Mouse (Mus musculus) gastrocnemius, postnatal 4 days (tissue): ENCODE measurements around the gene Pax3. TPM values are rescaled to one million over a fixed set of nuclear protein-coding genes. Genes with fewer than 3 reads are reported as not detected.

Experiments
- DNase-seq, 2 experiments: peaks; one replicate each; pipeline ENCODE4 v3.0.0; 2021 to 2022; ENCODE audit warnings: low spot score in 2 of 2, mixed read lengths in 2 of 2
- long read RNA-seq, 2 experiments: library from polyadenylated mRNA; stranded (forward); transcript quantifications; one replicate each; pipeline ENCODE4 v2.0.0; 2021
- total RNA-seq, 2 experiments: library from RNA; stranded (reverse); gene quantifications; 2 replicates each; pipeline ENCODE4 v1.2.3; 2021

The Pax3 gene
- under 1 TPM in 1 of 2 experiments, not detected in 1; 0.13 TPM for total RNA-seq
- long read RNA-seq, experiment 1 = 0 reads
- long read RNA-seq, experiment 2 = 0 reads

DNA sequence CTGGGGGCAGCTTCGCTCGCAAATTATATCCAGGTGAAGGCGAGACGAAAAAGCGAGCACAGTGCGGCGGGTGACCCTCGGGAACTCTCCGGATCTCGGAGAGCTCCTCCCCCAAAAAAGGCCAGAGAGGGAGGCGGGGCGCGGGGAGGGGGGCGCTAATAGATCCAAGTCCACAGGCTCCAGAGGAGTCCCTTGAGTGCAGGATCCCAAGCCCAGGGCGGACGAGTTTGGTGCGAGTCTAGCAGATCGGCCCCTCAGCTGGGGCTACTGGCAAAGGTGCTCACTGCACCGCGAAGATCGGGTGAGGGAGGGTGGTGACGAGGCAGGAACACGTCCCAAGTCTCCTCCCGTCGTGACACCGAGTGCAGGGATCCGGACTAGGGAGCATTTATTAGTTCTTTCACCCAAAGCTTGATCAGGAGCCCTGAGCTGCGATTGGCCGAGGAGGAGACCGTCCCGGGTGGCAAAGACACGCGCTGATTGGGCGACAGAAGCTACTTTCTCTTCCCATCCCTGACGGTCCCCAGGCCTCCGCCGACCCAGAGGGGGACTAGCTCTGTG is at the start of gene Pax3:
Gene Pax3 (minus strand): TSS at position 384 of the 561 bp plus-strand sequence.
- no peak for DNase-seq

DNA sequence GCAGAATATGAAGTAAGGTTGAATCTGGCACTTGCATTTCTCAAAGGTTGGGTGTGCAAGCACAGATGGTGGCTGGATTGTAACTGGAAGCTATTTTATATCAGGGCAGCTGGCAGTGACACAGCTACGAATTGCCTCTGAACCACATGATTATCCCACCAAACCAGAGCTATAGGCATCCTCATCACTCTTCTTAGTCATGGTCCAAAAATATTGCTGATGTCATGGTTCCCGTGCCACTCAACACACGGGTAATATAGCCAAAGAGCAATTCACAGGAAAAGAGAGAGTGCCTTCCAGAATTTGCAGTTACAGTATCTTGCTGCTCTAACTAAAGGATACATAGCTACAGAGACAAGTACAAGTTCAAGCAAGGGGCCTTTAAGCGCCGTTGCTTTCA is 37.4 kb upstream of the Pax3 start:
- DNase-seq = no peak

DNA sequence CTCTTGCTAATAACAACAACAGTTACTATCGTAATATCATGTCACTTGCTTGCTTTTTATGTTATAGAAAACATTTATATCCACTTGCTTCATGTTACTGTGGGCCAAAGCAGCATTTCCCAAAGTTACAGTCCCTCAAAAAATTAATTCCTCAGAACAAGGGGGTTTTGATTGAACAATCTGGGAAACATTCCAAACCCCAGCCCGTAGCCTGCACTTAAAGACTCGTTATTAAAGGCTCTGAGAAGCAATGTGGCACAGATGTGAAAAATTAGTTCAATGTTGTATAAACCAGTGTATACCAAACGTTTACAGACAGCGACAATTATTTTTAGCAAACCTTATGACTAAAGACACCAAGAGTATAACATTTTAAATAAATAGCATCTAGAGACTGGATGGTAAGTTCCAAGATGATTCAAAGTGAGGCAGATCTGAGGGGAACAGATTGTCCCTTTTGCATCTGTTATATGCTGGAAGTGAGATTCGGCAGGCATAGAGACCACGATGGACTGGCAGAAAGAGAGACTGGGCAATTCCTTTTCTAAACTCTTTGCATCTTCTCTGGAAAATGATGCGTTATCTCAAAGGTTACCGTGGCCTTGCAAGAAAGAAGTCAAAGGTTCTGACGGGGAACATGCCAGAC is 35.1 kb upstream of the Pax3 start:
- no peak for DNase-seq

DNA sequence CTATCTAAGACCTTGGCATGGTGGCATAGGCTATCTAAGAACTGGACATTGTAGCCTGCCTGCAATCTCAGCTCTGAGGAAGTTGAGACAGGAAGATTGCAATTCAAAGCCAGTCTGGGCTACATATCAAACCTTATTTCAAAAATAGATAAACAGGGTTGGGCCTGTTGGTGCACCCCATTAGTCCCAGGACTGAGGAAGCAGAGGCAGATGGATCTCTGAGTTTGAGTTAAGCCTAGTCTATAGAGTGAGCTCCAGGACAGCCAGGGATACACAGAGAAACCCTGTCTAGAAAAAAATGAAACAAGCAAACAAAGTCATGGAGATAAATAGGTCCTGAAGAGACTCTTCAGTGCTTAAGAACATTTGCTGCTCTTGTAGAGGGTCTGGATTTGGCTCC is 32.9 kb upstream of the Pax3 start:
- no peak for DNase-seq

DNA sequence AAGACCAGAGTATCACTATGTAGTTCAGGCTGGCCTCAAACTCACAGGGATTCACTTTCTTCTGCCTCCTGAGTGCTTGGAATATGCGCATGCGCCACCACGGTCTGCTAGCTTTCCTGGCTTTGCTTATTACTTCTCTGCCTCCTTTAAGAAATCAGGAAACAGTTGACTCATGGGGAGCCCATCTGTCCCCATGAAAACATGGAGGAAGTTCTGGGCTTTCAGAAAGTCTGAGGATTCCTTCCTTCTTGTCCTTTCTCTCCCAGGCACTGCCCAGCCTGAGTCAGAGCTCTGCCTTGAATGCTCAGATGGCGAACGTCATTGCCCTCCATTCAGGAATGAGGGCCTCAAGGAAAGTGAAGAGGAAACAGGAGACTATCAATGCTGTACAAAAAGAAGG is 31.8 kb upstream of the Pax3 start:
- no peak for DNase-seq

DNA sequence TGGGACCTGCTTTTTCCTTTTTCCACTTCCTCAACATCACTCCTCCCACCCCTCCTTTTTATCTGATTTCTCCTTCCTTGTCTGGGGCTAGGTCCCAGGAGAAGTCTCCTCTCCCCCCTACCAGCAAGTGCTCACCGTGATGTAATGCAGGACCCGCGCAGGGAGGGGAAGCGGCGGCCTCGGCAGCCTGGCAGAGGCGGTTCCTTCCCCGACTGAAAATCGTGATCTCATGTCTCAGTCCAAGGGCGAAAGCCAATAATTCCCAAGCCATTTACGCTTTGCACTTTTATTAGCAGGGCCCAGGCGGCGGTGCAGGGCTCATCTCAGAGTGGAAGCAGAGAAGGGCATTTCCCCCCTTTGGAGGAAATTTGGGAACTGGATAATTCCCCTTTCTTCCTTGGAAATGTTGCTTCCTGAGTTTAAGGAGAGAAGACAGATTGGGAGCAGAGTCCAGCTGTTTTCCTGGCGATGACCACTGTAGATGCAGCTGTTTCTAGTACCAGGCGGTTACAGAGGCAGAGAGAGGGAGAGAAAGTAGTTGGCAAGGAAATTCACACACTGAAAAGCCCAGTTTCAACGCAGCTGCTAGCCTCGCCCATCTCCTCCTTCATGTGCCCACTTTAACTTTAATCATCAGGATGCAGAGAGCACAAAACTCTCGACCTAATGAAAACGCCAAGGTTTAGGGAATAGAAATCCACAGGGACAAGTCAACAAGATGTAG is 21.3 kb upstream of the Pax3 start:
- peak in 1 of 2 experiments; percentile 13 for DNase-seq

DNA sequence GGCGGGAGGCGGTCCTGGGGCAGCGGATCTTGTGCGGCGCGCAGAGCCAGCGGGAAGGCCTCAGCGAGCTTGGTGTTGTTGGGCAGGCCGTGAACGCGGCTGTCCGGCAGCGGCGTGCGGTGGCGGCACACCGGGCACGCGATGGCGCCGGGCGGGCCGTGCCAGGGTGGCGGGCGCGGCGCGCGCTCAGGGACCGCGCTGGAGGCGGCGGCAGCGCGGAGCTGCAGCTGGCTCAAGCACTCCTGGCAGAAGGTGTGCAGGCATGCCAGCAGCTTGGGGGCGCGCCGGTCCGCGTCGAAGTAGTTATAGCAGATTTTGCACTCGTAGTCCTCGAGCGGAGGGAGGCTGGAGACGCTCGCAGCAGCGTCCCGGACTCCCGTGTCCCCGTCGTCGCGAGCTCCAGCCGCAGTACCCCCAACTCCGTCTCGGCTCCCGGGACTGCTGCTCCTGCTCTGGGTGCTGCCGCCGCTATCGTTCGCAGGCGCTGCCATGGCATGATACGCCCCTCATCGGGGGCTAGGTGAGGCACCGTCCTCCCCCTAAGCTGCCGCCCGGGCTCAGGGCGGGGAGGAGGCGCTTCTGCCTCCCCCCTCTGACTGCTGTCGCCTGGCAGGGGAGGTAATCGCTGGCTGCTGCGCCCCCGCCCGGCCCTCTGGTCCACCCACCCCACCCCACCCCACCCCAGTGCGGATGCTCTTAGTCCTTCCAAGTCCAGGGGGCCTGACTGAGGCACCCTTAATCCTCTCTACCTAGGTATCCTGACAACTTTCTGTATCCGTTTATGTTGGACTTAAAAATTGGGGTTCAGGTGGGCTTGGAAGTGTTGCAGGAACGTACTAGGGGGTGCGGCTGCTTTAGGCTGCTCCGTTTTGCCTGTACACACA is 20.5 kb upstream of the Pax3 start:
- peak in 1 of 2 experiments; percentile 16 for DNase-seq

DNA sequence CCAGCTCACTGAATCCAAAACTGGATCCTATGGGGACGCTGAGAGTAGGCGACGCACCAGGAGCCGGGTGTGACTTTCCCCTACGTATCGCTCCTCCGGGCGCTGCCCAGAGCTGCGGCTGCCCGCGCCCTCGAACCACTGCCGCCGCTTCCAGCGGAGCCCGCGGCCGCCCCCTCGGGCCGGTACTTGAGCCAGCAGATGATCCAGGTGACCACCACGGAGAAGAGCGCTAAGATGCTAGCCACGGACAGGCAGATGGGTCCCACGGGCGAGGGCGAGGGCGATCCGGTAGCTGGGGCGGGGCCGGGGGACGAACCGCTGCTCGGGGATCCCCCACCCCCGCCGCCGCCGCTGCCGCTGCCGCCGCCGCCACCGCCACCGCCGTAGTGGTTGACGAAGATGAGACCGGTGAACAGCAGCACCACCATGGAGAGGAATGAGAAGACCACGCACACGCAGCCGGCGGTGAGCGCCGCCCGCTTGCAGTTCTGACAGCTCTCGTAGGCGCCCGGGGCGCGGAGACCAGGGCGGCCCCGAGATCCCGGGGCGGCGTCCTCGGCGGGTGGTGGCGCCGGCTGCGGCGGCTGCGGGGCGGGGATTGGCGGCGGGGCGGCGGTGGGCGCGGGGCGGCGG is 19.7 kb upstream of the Pax3 start:
- peak in 1 of 2 experiments; percentile 18 for DNase-seq

DNA sequence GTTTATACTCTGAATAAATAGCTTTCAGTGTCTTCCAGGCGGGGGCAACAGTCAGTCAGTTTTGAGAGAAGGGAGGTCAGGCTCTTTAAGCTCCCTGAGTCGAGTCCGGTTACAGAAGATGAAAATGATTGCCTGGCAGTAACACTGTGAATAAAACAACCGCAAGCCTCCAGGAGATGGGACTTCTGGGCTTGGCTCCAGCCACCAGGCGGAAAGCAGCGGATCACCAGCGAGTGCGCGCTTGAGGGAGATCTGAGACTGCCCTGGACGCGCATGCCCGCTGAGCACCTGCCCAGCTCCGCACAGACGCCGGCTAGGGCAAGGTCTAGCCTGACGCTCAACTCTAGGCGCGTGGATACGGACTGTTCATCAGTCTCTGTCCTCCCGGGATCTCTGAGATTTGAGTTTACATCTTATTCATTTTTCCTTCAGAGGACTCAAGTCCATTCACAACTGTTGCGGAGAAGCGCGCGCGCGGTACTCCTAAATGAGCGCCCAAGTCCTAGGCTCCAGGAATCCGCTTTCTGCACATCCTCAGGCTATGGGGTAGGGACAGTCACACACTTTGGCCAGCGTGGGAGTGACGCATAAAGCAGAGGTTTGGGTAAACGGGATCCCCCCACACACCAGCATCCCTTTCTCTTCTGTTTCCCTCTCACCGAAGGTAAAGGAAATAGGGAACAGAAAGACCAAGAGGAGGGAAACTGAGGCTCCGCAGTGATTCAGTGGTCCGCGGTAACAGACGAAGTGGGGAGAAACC is 19.0 kb upstream of the Pax3 start:
- peak in 1 of 2 experiments; percentile 39 for DNase-seq

DNA sequence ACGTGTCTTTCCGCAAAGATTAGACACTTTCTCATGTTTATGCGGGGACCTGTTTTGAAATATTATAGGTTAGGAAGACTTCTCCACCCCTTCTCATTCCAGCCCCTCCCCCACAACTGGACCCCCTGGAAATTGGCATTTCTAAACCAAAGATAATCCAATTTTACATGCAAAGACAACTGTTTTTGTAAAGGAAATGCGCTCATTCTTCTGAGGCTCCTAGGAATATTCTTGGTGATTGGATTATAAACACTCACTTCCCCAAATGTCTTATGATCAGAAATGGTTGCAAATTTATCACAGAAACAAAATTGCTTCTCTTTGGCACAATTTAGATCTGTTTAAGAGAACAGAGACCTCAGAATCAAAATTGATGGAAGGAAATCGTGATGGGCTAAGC is 14.1 kb upstream of the Pax3 start:
- DNase-seq = no peak

DNA sequence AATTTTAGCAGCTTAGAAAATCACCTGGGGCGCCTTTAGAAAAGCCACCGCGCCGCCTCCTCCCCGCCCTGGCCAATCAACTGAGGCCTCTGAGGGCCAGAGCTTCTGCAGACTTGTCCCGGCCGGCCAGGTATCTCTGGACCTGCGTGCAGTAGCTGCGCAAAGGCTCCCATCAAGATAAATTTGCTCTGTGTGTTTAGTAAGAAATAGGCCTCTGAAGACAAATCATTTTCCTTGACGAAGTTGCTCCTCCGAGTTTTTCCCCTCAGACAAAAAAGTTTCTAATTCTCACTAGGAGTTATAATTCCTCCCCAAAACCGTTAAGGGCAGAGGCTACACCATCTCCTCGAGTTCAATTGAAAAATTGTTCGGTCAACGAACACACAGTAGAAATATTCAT is 13.6 kb upstream of the Pax3 start:
- no peak for DNase-seq

DNA sequence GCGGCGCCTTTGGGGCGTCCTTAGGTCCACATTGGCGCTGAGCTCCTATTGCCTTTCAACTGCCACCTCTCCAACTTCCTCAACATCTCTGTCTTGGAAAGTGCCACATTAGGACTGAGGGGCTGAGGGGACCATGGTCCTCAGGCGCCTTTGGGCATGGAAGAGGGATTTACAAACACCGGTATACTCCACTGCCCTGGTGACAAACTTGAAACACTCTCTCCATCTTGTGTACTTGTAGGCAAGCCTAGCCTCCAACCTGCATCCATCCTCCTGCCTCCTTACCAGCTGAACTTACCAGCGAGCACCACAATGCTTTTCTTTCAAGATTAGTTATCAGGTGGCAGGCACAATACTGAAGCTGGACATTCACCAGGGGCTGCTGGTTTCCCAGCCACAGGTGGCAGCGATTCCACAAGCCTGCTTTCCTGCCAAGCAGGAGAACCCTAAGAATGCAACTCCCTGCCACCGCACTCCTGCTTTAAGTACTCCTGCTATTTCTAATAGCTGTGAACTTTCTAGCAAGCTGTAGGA is 11.4 kb upstream of the Pax3 start:
- DNase-seq = no peak

DNA sequence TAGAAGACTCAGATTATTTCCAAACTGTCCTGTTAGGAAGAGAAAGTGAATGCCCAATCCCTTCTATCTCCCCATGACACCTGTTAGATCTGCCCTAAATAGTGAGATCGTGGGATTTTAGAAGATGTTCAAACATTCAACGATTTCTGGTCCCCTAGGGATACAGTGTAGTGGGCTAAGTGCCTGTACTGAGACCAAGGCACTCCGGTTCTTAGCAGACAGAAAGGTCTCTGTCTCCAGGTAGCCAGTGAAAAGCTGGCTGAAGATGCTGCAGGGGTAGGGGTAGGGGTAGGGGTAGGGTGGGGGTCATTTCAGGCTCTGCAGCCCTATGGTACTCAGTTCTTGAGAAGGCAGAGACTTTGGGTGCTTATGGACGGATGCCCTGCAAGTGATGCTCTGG is 7.4 kb upstream of the Pax3 start:
- DNase-seq = no peak

GRCm38 (mm10) chr1:78203622-78204211 is 6.8 kb upstream of the Pax3 start:
- no peak for DNase-seq

DNA sequence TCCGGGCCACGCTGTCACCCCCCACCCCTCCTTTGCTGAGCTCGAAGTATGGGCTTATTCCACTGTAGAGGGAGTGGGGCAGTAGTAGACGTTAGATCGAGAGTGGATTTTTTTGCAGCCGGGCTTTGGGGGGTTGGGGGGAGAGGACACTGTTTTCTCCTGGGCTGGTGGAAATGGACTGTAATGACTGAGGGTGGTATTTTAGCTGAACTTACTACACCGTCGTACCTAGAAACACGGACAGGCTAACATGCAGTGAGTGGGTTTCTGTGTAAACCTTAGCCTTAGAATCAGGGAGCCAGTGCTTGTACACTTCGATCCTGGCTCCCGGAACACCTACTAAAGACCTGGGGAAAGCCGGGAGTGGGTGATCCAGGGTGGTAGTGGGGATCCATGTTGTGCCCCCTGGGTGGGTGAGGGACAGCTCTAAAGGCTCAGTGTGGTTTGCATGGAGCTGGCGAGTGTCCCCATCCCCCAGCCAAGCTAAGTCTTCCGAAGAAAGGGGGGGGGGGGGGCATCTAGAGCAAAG is 6.2 kb upstream of the Pax3 start:
- DNase-seq = no peak

- DNase-seq = no peak
Observed at GRCm38 (mm10) chr1:78202466-78203085, 5.6 kb upstream of the Pax3 start.

GRCm38 (mm10) chr1:78201251-78202010 is 4.5 kb upstream of the Pax3 start:
- DNase-seq = no peak

DNA sequence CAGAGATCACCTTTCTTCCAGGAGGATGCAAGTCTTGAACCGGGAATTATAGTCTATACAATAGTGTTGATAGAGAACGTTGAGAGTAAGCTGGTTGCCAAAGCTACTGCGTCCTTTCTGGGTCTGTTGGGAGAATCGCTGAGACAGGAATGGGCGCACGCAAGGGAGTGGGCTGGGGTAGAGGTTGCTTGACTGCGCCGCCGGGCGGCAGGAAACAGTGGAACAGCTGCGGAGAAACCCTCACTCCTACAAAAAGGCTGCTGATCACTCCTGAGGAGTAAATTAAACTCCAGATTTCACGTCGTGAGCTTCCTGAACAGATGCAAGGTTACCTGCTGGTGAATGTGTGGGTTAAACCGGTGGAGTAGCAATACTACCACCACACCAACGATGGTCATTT is 3.3 kb upstream of the Pax3 start:
- DNase-seq = no peak
